Mouse (Mus musculus) limb, embryonic 12.5 days (tissue): ENCODE data around the gene Tgfbr3l. TPM values are rescaled to one million over a fixed set of nuclear protein-coding genes. Genes with fewer than 3 reads are reported as not detected.
A peak's percentile ranks its signal among the peaks of the same experiment; 100 is the strongest.

Experiments
- ATAC-seq: fragments of 200-750 bp; cut with Nextera tagmentation; 2 replicates; pipeline ENCODE4 v1.8.0; 2017; ENCODE audit warnings: low read depth, moderate TSS enrichment; ENCODE audit not compliant: insufficient number of reproducible peaks, insufficient read depth, low FRiP score, low TSS enrichment
- H3K27ac ChIP-seq: fragments of 300-500 bp; sonication (generic); 2 replicates; pipeline ENCODE4 v1.5.1; 2016; ENCODE audit warnings: mild to moderate bottlenecking, moderate library complexity
- H3K27me3 ChIP-seq: fragments of 300-500 bp; sonication (generic); 2 replicates; pipeline ENCODE4 v1.6.1; 2016; ENCODE audit warnings: mild to moderate bottlenecking, moderate library complexity
- H3K36me3 ChIP-seq: fragments of 300-500 bp; sonication (generic); 2 replicates; pipeline ENCODE4 v1.6.1; 2016; ENCODE audit warnings: mild to moderate bottlenecking, moderate library complexity
- H3K4me1 ChIP-seq: fragments of 300-500 bp; sonication (generic); replicated peaks from 2 replicates; pipeline ENCODE4 v1.6.1; 2016
- H3K4me2 ChIP-seq: fragments of 300-500 bp; sonication (generic); 2 replicates; pipeline ENCODE4 v1.6.1; 2016; ENCODE audit warnings: mild to moderate bottlenecking, moderate library complexity
- H3K4me3 ChIP-seq: fragments of 300-500 bp; sonication (generic); replicated peaks from 2 replicates; pipeline ENCODE4 v1.5.1; 2016; ENCODE audit warnings: mild to moderate bottlenecking
- H3K9ac ChIP-seq: fragments of 300-500 bp; sonication (generic); replicated peaks from 2 replicates; pipeline ENCODE4 v1.6.1; 2016; ENCODE audit warnings: mild to moderate bottlenecking, moderate library complexity
- H3K9me3 ChIP-seq: fragments of 300-500 bp; sonication (generic); 2 replicates; pipeline ENCODE4 v1.6.1; 2016; ENCODE audit warnings: mild to moderate bottlenecking, moderate library complexity
- WGBS: fragments of 180-500 bp; shearing (Covaris S2); methylation state at CpG from one replicate; pipeline ENCODE4 v1.1.7; 2016; 5-methylcytosine and 5-hydroxymethylcytosine counted together
- polyA plus RNA-seq: library from polyadenylated mRNA; unstranded; fragments of >200 nt; fragmentation: Nextera tagmentation; extraction: Ambion mirVana; gene quantifications from 2 replicates; pipeline ENCODE4 v1.2.1, GENCODE M21; 2016

Tgfbr3l gene
- polyA plus RNA-seq, 1 experiment from 2014 or later = 5.5 TPM

DNA sequence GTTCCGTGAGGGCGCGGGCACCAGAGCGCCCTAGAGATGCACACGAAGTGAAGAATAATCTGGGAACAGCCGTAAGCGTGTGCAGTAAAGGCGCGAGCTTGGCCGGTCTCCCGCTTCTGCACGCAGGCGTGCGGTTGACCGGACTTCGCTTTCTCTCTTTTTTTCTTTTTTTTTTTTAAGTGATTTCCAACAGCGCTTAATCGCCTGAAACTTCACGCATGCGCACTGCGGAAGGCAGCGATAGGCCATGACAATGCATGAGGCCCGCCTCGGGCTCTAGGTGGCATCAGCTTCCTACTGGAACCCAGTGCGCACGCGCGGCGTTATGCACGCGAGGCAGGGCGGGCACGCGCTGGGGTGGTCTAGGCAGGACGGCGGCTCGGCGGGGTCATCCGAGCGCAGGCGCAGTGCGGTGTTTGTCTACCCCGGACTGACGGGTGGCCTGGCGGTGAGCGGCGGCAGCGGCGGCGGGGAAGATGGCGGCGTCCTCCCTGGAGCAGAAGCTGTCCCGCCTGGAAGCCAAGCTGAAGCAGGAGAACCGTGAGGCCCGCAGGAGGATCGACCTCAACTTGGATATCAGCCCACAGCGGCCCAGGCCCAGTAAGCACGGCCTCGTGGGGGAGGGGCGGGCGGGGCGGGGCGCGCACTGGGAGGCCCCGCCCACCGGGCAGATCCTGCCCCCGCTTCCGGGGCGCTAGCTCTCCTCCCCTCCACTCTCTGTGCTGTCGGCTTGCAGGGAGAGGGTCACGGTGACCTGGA is 9.4 kb upstream of the Tgfbr3l start, which contains the start of the genes Map2k7 and Gm49320:
TSS of gene Map2k7 (plus strand) at position 307 of the 759 bp plus-strand sequence.
TSS of gene Gm49320 (plus strand) at position 432 of the 759 bp plus-strand sequence.
- under 1% methylated on average over 68 of the region's 71 CpGs for WGBS
- H3K9me3 ChIP-seq = no peaks in the 10 kb centered on the region
- H3K27ac ChIP-seq = peak within 1 kb of the TSS; percentile 94
- peak within 1 kb of the TSS; percentile 80 for H3K4me3 ChIP-seq
- peaks cover 32% of the 10 kb centered on the region for H3K36me3 ChIP-seq
- no peaks in the 10 kb centered on the region for H3K27me3 ChIP-seq
- H3K4me2 ChIP-seq = peak within 1 kb of the TSS; percentile 77
- H3K9ac ChIP-seq = peak within 1 kb of the TSS; percentile 77
- ATAC-seq = peak; percentile 92
- peaks cover 18% of the 10 kb centered on the region for H3K4me1 ChIP-seq

- peak; percentile 28 for ATAC-seq
- peaks cover 18% of the 10 kb centered on the region for H3K4me1 ChIP-seq
- peaks cover 39% of the 10 kb centered on the region for H3K36me3 ChIP-seq
- 15% methylated on average over 19 of the region's 19 CpGs for WGBS
- no peaks in the 10 kb centered on the region for H3K9me3 ChIP-seq
- H3K4me2 ChIP-seq = peak overlapping the region; percentile 77
- no peaks in the 10 kb centered on the region for H3K27me3 ChIP-seq
- peak overlapping the region; percentile 80 for H3K4me3 ChIP-seq
- peak overlapping the region; percentile 83; the same call in 1 of the 2 replicates for H3K27ac ChIP-seq
- H3K9ac ChIP-seq = peak overlapping the region; percentile 77
Measured at GRCm38 (mm10) chr8:4239193-4239890, 8.7 kb upstream of the Tgfbr3l start.

DNA sequence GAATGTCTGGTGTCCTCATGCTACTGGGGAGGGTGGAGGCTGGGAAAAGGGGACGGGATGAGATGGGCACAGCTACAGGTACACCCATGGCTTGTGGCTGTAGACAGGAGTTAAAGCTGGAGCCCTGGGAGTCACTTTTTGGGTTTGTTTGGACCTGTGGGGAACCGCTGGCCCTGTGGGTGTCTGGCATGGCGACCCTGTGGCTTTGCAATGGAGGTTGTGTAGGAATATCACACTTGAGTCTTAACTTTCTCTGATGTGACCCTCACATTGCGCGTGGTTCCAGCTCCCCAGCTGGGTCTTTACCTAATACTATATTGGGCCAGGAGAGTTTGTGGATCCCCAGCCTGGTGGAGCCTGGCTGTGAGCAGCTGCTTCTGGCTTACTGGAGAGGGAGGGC is 3.0 kb upstream of the Tgfbr3l start:
- peaks cover 4% of the 10 kb centered on the region; the same call in 1 of the 2 replicates for H3K27me3 ChIP-seq
- ATAC-seq = no peak
- H3K4me3 ChIP-seq = no peak overlapping the region
- H3K9me3 ChIP-seq = no peaks in the 10 kb centered on the region
- no peak overlapping the region for H3K4me2 ChIP-seq
- H3K27ac ChIP-seq = no peak overlapping the region
- WGBS = 92% methylated on average over 5 of the region's 5 CpGs
- H3K36me3 ChIP-seq = peaks cover 94% of the 10 kb centered on the region
- no peak overlapping the region for H3K9ac ChIP-seq
- H3K4me1 ChIP-seq = peaks cover 21% of the 10 kb centered on the region

- Histone ChIP-seq H3K9ac (no peak overlapping the region), H3K4me1 (peaks cover 22% of the 10 kb centered on the region), H3K4me2 (no peak overlapping the region), H3K36me3 (peaks cover 94% of the 10 kb centered on the region), H3K27ac (no peak overlapping the region), H3K9me3 (no peaks in the 10 kb centered on the region), H3K4me3 (no peak overlapping the region), H3K27me3 (peaks cover 4% of the 10 kb centered on the region)
- 84% methylated on average over 13 of the region's 13 CpGs for WGBS
- ATAC-seq = no peak
Measured at GRCm38 (mm10) chr8:4245737-4246136, 2.3 kb upstream of the Tgfbr3l start.

- ATAC-seq = no peak
Measured at GRCm38 (mm10) chr8:4247241-4247640, 773 bp upstream of the Tgfbr3l start.

GRCm38 (mm10) chr8:4249213-4249612 is 1.2 kb downstream of the Tgfbr3l start:
- Histone ChIP-seq H3K27me3 (peaks cover 4% of the 10 kb centered on the region), H3K9me3 (no peaks in the 10 kb centered on the region), H3K4me1 (peaks cover 35% of the 10 kb centered on the region), H3K36me3 (peaks cover 60% of the 10 kb centered on the region), H3K27ac (peak overlapping the region; percentile 72; the same call in 1 of the 2 replicates), H3K9ac (peak overlapping the region; percentile 47; the same call in 1 of the 2 replicates), H3K4me2 (peak overlapping the region; percentile 27), H3K4me3 (peak overlapping the region; percentile 13)
- 14% methylated on average over 29 of the region's 29 CpGs for WGBS
- no peak for ATAC-seq

More at GRCm38 (mm10) chr8:4247241-4247640, 773 bp upstream of the Tgfbr3l start:
- Histone ChIP-seq H3K9me3 (no peaks in the 10 kb centered on the region), H3K4me3 (no peak overlapping the region), H3K9ac (no peak overlapping the region), H3K27me3 (peaks cover 4% of the 10 kb centered on the region), H3K36me3 (peaks cover 79% of the 10 kb centered on the region), H3K27ac (no peak overlapping the region), H3K4me1 (peaks cover 25% of the 10 kb centered on the region), H3K4me2 (no peak overlapping the region)
- WGBS = 93% methylated on average over 8 of the region's 8 CpGs

- H3K9ac ChIP-seq = no peak overlapping the region
- no peak overlapping the region for H3K4me2 ChIP-seq
- WGBS = 33% methylated on average over 26 of the region's 26 CpGs
- peaks cover 60% of the 10 kb centered on the region for H3K36me3 ChIP-seq
- no peaks in the 10 kb centered on the region for H3K9me3 ChIP-seq
- ATAC-seq = peak; percentile 10; the same call in 1 of the 2 replicates
- H3K4me3 ChIP-seq = no peak overlapping the region
- H3K27ac ChIP-seq = no peak overlapping the region
- peaks cover 38% of the 10 kb centered on the region for H3K4me1 ChIP-seq
- peaks cover 4% of the 10 kb centered on the region for H3K27me3 ChIP-seq
Measured at GRCm38 (mm10) chr8:4250306-4250970, 2.4 kb downstream of the Tgfbr3l start.

DNA sequence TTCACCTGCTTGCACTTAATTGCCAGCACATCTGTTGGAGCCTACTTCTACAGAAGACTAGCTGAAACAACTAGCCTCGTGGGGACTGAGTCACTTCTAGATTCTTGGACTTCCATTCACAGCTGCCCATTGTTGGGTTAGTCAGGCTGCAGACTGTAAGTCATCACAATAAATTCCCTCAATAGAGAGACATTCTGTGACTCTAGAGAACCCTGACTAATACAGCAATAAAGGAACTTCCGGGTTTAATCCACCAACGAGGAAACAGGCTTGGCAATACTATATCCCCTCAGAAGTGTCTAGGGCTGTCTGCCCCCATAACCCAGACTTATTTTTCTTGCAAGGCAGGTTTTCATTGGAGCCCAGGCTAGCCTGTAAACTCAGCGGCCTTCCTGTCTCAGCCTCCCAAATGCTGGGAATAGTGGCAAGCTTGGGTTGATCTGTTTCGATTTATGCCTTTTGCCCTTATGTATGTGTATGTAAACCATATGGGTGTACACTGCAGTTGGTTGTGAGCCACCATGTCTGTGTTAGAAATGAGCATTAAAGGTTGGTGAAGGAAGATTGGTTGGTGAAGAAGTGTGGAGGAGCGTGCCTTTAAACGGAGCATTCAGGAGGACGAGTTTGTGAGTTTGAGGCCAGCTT is 4.2 kb downstream of the Tgfbr3l start:
- Histone ChIP-seq H3K27me3 (peaks cover 4% of the 10 kb centered on the region), H3K4me3 (peak overlapping the region; percentile 84), H3K9me3 (no peaks in the 10 kb centered on the region), H3K4me1 (peaks cover 44% of the 10 kb centered on the region), H3K36me3 (peaks cover 60% of the 10 kb centered on the region), H3K27ac (peak overlapping the region; percentile 92; the same call in 1 of the 2 replicates), H3K4me2 (peak overlapping the region; percentile 82), H3K9ac (peak overlapping the region; percentile 45; the same call in 1 of the 2 replicates)
- no peak for ATAC-seq
- whole genome bisulfite sequencing = 50% methylated on average over 8 of the region's 8 CpGs

GRCm38 (mm10) chr8:4252934-4253841 is 5.2 kb downstream of the Tgfbr3l start, which contains the start of gene Snapc2:
Snapc2 (plus strand) TSS chr8:4253080.
- Histone ChIP-seq H3K27me3 (peaks cover 4% of the 10 kb centered on the region), H3K4me3 (peak within 1 kb of the TSS; percentile 84), H3K9ac (peak within 1 kb of the TSS; percentile 80), H3K36me3 (peaks cover 57% of the 10 kb centered on the region), H3K4me1 (peaks cover 51% of the 10 kb centered on the region), H3K9me3 (no peaks in the 10 kb centered on the region), H3K27ac (peak within 1 kb of the TSS; percentile 92), H3K4me2 (peak within 1 kb of the TSS; percentile 82)
- WGBS = under 1% methylated on average over 69 of the region's 69 CpGs
- peak; percentile 87 for ATAC-seq
